Mouse (Mus musculus): ENCODE data around the gene Atp7a.

GRCm38 (mm10) chrX:106031124-106031523, 4.0 kb downstream of the Atp7a start:
- TF ChIP-seq ZNF384 (IDR thresholded peaks at IDR 0.05; ENCODE audit: low read depth, low read length) = no peak
- no peak for TF ChIP-seq CHD2 (IDR thresholded peaks at IDR 0.05; ENCODE audit: low read depth, low read length)
- no peak for TF ChIP-seq ZC3H11A (IDR thresholded peaks at IDR 0.05; ENCODE audit: borderline replicate concordance, low read depth, low read length)
- TF ChIP-seq HCFC1 (IDR thresholded peaks at IDR 0.05; ENCODE audit: borderline replicate concordance, insufficient read depth, low read length) = no peak
- TF ChIP-seq MAFK (IDR thresholded peaks at IDR 0.05; ENCODE audit: insufficient read depth, low read depth, low read length) = no peak
